Mouse (Mus musculus): ENCODE measurements around the gene 1700016H13Rik. TPM values are rescaled to one million over a fixed set of nuclear protein-coding genes. Genes with fewer than 3 reads are reported as not detected.

The 1700016H13Rik gene
- polyA plus RNA-seq, 1 experiment from 2014 or later, result not detected

DNA sequence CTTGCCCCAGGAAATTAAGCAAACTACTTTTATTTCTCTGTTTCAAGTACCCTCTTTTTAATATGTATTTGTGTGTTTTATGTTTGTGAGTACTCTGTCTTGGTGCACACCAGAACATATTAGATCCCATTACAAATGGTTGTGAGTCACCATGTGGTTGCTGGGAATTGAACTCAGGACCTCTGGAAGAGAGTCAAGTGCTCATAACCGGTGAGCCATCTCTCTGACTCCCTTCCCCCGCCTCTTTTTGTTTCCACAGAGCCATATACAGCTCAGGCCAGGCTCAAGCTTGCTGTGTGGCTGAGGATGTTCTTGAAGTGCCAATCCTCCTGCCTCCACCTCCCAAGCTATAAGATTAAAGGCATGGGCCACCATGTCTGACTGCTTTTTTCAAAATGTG, 10.1 kb upstream of the 1700016H13Rik start:
- 79% methylated on average over 2 of the region's 2 CpGs for WGBS
- Histone ChIP-seq H3K4me3 (replicated peaks) (no peak overlapping the region), H3K4me1 (no peaks in the 10 kb centered on the region), H3K36me3 (no peaks in the 10 kb centered on the region), H3K9me3 (replicated peaks) (no peaks in the 10 kb centered on the region), H3K9ac (no peak overlapping the region), H3K27ac (no peak overlapping the region), H3K4me2 (no peak overlapping the region), H3K27me3 (no peaks in the 10 kb centered on the region)
- no peak for ATAC-seq (replicated peaks; ENCODE audit: low FRiP score)

DNA sequence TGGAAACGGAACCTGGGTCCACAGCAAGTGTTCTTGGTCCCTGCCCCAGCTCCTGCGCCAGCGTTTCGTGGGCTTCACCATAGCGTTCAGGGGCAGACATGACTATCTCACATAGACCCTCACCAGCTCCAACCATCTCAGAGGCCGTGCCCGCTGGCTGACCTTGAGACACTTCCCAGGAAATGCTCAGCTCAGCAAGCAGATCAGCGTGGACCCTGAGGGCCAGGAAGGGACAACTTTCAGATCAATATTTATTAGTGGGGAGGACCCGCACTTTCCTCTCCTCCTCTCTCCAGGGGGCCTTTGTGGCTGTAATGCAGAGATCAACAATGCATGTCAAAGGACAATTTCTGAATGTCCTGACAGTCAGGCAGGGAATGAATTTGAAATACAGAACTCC, 9.1 kb upstream of the 1700016H13Rik start:
- H3K4me3 ChIP-seq (replicated peaks), result no peak overlapping the region
- H3K9ac ChIP-seq, result no peak overlapping the region
- H3K27me3 ChIP-seq, result no peaks in the 10 kb centered on the region
- H3K36me3 ChIP-seq, result no peaks in the 10 kb centered on the region
- no peak overlapping the region for H3K27ac ChIP-seq
- no peaks in the 10 kb centered on the region for H3K9me3 ChIP-seq (replicated peaks)
- ATAC-seq (replicated peaks; ENCODE audit: low FRiP score), result no peak
- H3K4me2 ChIP-seq, result no peak overlapping the region
- H3K4me1 ChIP-seq, result no peaks in the 10 kb centered on the region
- 63% methylated on average over 9 of the region's 9 CpGs for WGBS

DNA sequence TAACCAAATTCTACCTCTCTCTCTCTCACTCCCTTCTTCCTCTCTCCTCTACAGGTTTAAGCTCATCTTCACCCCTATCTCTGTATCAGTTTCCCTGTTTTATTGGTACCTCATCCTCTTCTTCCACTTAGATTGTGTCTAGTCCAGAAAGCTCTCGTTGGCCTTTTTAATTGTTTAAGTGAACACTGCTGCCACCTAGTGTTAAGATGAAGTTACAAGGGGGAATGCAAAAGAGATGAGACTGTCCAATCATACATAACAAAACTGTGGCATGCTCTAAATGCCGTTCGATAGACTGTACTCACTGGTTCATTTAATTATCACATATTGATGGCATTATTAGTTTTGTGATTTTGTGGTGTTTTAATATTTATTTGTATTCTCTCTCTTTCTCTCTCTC, 3.8 kb upstream of the 1700016H13Rik start:
- Histone ChIP-seq H3K27ac (no peak overlapping the region), H3K4me1 (peaks cover 12% of the 10 kb centered on the region), H3K36me3 (no peaks in the 10 kb centered on the region), H3K4me2 (no peak overlapping the region), H3K27me3 (0 out of 2 replicates have a peak, but pooled peaks cover 3% of the 10 kb centered on the region), H3K9ac (no peak overlapping the region), H3K9me3 (replicated peaks) (no peaks in the 10 kb centered on the region), H3K4me3 (replicated peaks) (no peak overlapping the region)
- WGBS, result 39% methylated on average over 3 of the region's 3 CpGs
- no peak for ATAC-seq (replicated peaks; ENCODE audit: low FRiP score)

DNA sequence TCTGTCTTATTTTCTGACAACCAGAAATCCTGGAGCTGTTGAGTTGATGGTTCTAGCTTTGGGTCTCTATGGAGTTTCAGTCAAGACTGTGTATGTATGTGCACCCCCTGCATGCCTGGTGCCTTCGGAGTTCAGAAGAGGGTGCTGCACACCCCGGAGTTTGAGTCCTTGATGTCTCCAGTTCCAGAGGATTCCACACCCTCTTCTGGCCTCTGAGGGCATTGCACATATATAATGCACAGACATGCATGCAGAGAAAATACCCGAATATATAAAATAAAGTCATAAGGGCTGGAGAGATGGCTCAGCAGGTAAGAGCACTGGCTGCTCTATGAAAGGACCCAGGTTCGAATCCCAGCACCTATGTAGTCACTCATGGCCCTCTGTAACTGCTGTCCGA, 3.1 kb upstream of the 1700016H13Rik start:
- no peak for ATAC-seq (replicated peaks; ENCODE audit: low FRiP score)
- no peak overlapping the region for H3K27ac ChIP-seq
- no peaks in the 10 kb centered on the region for H3K9me3 ChIP-seq (replicated peaks)
- H3K4me2 ChIP-seq, result no peak overlapping the region
- H3K36me3 ChIP-seq, result no peaks in the 10 kb centered on the region
- H3K9ac ChIP-seq, result no peak overlapping the region
- H3K4me3 ChIP-seq (replicated peaks), result no peak overlapping the region
- H3K27me3 ChIP-seq, result 0 out of 2 replicates have a peak, but pooled peaks cover 3% of the 10 kb centered on the region
- H3K4me1 ChIP-seq, result peaks cover 14% of the 10 kb centered on the region
- 64% methylated on average over 5 of the region's 5 CpGs for WGBS

DNA sequence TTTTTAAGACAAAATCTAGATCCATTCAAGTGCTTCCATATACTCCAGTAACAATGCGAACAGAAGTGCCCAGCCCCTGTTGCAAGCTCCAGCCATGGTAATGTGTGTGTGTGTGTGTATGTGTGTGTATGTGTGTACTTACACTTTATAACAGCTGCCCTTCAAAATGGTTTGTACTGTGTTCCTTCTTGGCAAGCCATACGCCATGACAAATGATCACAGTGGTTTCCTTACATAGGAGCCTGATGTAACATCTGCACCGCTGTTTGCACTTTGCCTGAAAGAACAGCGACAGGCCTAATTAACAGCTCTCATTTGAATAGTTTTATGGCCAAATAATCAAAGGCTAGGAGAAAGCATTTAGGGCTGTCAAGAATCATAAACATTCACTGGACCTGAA, 1.0 kb downstream of the 1700016H13Rik start:
- Histone ChIP-seq H3K27me3 (0 out of 2 replicates have a peak, but pooled peaks cover 3% of the 10 kb centered on the region), H3K4me2 (peak overlapping the region; percentile 100), H3K4me1 (peaks cover 14% of the 10 kb centered on the region), H3K4me3 (replicated peaks) (peak overlapping the region; percentile 65), H3K36me3 (no peaks in the 10 kb centered on the region), H3K27ac (no peak overlapping the region), H3K9ac (no peak overlapping the region), H3K9me3 (replicated peaks) (no peaks in the 10 kb centered on the region)
- ATAC-seq (replicated peaks; ENCODE audit: low FRiP score), result peak; percentile 19; the same call in 1 of the 2 replicates
- WGBS, result 43% methylated on average over 4 of the region's 4 CpGs

DNA sequence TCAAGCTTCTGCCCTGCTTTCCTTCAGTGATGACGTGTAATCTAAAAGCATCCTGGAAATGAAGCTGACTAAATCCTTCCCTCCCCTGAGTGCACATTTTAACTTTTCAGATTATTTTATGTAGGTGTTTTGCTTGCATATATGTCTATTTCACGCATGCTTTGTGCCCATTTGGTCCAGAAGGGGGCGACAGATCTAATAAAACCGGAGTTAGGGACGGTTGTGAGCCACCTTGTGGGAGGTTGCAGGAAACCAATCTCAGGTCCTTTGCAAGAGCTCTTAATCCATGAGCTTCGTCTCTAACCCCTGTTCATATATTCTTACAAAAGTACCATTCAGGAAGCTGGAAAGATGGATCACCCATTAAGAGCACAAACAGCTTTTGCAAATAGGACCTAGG, 1.6 kb downstream of the 1700016H13Rik start:
- H3K9me3 ChIP-seq (replicated peaks), result no peaks in the 10 kb centered on the region
- H3K9ac ChIP-seq, result no peak overlapping the region
- ATAC-seq (replicated peaks; ENCODE audit: low FRiP score), result no peak
- no peaks in the 10 kb centered on the region for H3K36me3 ChIP-seq
- no peak overlapping the region for H3K27ac ChIP-seq
- 36% methylated on average over 6 of the region's 6 CpGs for WGBS
- H3K4me3 ChIP-seq (replicated peaks), result no peak overlapping the region
- peaks cover 14% of the 10 kb centered on the region for H3K4me1 ChIP-seq
- 0 out of 2 replicates have a peak, but pooled peaks cover 3% of the 10 kb centered on the region for H3K27me3 ChIP-seq
- no peak overlapping the region for H3K4me2 ChIP-seq

DNA sequence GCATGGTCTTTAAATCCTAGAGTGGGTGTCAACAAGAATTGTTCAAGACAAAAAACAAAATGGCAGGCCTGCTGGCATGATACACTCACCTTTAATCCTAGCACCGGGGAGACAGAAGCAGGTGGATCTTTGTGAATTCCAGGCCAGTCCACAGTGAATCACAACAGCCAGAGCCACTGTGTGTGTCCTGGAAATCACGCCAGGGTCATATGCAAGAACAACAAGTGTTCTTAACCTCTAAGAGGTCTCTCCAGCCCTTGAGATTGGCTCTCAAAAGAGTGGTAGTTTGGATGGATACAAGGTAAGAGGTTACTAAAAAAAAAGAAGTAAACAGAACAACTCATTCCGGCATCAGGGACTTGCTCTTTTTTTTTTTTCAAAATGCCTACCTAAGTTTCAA, 8.5 kb downstream of the 1700016H13Rik start:
- Histone ChIP-seq H3K9ac (no peak overlapping the region), H3K9me3 (replicated peaks) (no peaks in the 10 kb centered on the region), H3K4me1 (peaks cover 5% of the 10 kb centered on the region; the same call in 1 of the 2 replicates), H3K4me2 (no peak overlapping the region), H3K36me3 (no peaks in the 10 kb centered on the region), H3K4me3 (replicated peaks) (no peak overlapping the region), H3K27ac (no peak overlapping the region), H3K27me3 (no peaks in the 10 kb centered on the region)
- WGBS, result 88% methylated on average over 3 of the region's 3 CpGs
- no peak for ATAC-seq (replicated peaks; ENCODE audit: low FRiP score)

DNA sequence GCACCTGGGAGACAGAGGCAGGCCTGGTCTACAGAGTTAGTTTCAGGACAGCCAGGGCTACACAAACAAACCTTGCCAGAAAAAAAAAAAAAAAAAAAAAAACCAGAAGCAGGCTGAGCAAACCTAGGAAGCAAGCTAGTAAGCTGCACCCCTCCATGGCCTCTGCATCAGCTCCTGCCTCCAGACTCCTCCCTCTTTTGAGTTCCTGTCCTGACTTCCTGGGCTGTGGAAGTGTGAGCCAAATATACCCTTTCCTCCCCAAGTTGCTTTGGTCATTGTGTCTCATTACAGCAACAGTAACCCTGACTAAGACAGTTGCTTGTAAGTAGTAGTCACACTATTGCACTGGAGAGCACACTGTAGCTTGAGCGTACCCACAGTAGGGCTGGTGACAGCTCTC, 11.6 kb downstream of the 1700016H13Rik start:
- Histone ChIP-seq H3K36me3 (no peaks in the 10 kb centered on the region), H3K4me1 (peaks cover 5% of the 10 kb centered on the region; the same call in 1 of the 2 replicates), H3K4me3 (replicated peaks) (no peak overlapping the region), H3K27ac (no peak overlapping the region), H3K27me3 (no peaks in the 10 kb centered on the region), H3K4me2 (no peak overlapping the region), H3K9ac (no peak overlapping the region), H3K9me3 (replicated peaks) (no peaks in the 10 kb centered on the region)
- ATAC-seq (replicated peaks; ENCODE audit: low FRiP score), result no peak
- WGBS, result 87% methylated on average over 1 of the region's 1 CpGs

DNA sequence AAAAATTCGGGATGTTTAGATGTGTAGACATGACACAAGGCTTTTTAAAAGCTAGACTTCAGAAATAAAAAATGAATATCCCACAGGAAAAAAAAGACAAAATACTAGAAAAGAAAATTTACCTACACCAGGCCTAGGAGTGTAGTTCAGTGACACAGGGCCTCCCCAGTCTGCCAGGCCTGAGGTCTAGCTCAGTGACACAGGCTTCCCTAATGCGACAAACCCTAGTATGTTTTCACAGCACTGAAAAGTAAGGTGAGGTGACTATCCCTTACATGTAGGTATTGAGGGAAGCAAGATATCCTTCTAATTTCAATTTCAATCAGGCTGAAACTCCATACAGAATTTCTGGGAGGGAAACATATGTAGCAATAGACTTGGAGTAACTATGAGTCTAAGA, 18.6 kb downstream of the 1700016H13Rik start:
- H3K9ac ChIP-seq, result no peak overlapping the region
- H3K4me1 ChIP-seq, result no peaks in the 10 kb centered on the region
- H3K27me3 ChIP-seq, result no peaks in the 10 kb centered on the region
- no peak for ATAC-seq (replicated peaks; ENCODE audit: low FRiP score)
- WGBS, result 83% methylated on average over 2 of the region's 2 CpGs
- no peak overlapping the region for H3K4me3 ChIP-seq (replicated peaks)
- H3K27ac ChIP-seq, result no peak overlapping the region
- no peak overlapping the region for H3K4me2 ChIP-seq
- H3K9me3 ChIP-seq (replicated peaks), result no peaks in the 10 kb centered on the region
- no peaks in the 10 kb centered on the region for H3K36me3 ChIP-seq

DNA sequence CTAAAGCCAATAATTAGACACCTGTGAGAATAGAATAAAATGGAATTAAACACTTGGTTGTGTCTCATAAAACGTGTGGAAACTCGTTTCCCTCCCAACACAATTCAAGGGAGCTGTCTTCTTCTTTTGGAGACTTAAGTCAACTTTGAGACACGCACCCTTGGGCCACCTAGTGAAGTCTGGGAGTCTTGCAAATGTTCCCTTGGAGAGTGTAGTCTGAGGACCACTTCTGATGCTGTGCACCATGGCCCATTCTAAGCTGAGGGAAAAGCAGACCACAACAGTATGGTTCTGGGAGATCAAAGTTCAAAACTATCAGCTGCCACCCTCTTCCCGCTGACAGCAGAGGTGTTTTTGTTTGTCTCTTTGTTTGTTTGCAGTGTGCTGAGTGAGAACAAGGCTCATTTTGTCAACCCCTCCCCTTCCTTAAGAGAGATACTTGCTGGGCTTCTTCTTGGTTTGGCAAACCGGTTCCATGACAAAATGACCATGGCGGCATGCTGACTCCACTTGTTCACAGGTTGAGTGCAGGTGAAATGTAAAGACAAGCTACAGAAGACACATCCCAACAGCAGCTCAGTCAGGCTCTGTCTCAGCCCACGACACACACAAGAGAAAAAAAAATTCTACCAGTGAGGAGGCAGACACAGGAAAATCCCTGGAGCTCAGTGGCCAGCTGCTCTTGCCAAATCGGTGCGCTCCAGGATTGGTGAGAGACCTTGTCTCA, 25.8 kb downstream of the 1700016H13Rik start:
- Histone ChIP-seq H3K9me3 (replicated peaks) (no peaks in the 10 kb centered on the region), H3K4me2 (no peak overlapping the region), H3K4me3 (replicated peaks) (no peak overlapping the region), H3K27ac (no peak overlapping the region), H3K4me1 (no peaks in the 10 kb centered on the region), H3K27me3 (no peaks in the 10 kb centered on the region), H3K36me3 (no peaks in the 10 kb centered on the region), H3K9ac (no peak overlapping the region)
- 78% methylated on average over 9 of the region's 9 CpGs for WGBS
- ATAC-seq (replicated peaks; ENCODE audit: low FRiP score), result no peak

DNA sequence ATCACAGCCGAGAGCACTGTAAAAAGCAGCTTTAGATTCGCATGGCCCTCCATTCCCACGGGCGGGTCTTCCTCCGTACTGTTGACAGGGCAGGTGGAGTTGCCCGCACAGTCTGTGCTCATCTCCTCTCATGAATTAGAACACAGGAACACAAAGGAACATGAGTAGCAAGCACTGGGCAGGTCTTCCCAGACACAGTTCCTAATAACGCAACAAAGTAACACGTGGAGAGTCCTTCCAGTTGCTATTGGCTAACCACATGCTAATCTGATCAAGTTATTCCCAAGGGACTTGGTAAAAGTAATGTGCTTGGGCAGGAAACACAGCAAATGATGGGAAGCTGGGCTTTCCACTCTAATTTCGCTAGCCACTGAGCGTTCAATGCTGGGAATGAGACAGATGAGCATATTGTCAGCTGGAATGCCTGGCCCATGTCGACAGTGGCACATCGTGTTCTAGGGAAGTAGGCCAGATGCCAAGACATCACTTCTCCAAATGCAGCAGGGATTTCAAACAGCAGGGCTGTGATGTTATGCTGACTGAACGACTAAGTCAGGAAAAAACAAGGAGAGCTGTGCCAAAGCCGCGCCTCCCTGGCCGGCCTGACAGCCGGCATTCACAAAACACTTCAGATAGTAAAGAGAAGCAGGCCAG, 26.6 kb downstream of the 1700016H13Rik start, which contains the start of gene Slc10a6:
Gene Slc10a6, minus strand, starts transcription at position 293 of the 654 bp plus-strand sequence.
- Histone ChIP-seq H3K4me3 (replicated peaks) (no peak within 1 kb of the TSS), H3K27me3 (no peaks in the 10 kb centered on the region), H3K4me1 (no peaks in the 10 kb centered on the region), H3K27ac (no peak within 1 kb of the TSS), H3K9me3 (replicated peaks) (no peaks in the 10 kb centered on the region), H3K9ac (no peak within 1 kb of the TSS), H3K36me3 (no peaks in the 10 kb centered on the region), H3K4me2 (no peak within 1 kb of the TSS)
- ATAC-seq (replicated peaks; ENCODE audit: low FRiP score), result no peak
- 65% methylated on average over 17 of the region's 17 CpGs for WGBS

DNA sequence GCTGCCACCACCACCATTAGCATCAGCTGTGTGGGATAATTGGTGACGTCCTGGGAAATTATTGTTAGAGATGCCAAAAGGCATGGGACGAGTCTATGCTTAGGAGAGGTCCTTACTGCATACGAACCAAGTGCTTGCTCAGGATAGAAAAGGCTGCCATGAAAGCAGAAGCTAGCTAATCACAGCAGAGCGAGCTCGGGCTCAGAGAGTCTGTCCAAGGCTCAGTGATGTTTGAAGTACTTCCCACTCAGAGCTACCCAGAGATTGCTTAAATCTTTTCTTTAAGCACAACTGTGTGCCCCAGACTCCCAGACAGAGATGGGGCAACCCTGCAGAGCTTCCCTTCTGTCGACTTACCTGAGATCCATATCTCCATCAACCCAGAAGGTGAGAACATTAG, 27.3 kb downstream of the 1700016H13Rik start:
- Histone ChIP-seq H3K9ac (no peak overlapping the region), H3K36me3 (no peaks in the 10 kb centered on the region), H3K27ac (no peak overlapping the region), H3K4me1 (peaks cover 2% of the 10 kb centered on the region; the same call in 1 of the 2 replicates), H3K4me2 (no peak overlapping the region), H3K9me3 (replicated peaks) (no peaks in the 10 kb centered on the region), H3K4me3 (replicated peaks) (no peak overlapping the region), H3K27me3 (no peaks in the 10 kb centered on the region)
- no peak for ATAC-seq (replicated peaks; ENCODE audit: low FRiP score)
- 82% methylated on average over 6 of the region's 6 CpGs for WGBS

Measured in kidney, embryonic 15.5 days (tissue).